Mouse (Mus musculus): Measurements from ENCODE around the gene Ccdc83. TPM values are rescaled to one million over a fixed set of nuclear protein-coding genes. Genes with fewer than 3 reads are reported as not detected.

The Ccdc83 gene
- polyA plus RNA-seq (2015; fragmentation: Nextera tagmentation; extraction: Ambion mirVana): not detected in 2 replicates

GRCm38 (mm10) chr7:90265289-90265970 is at the start of gene Ccdc83:
Gene Ccdc83, minus strand, starts transcription at chr7:90265777.
- Histone ChIP-seq H3K4me1 (replicated peaks) (peaks cover 5% of the 10 kb centered on the region), H3K4me2 (peak within 1 kb of the TSS; percentile 66), H3K27me3 (no peaks in the 10 kb centered on the region), H3K27ac (no peak within 1 kb of the TSS), H3K4me3 (peak within 1 kb of the TSS; percentile 39), H3K36me3 (no peaks in the 10 kb centered on the region), H3K9ac (0 out of 2 replicates have a peak within 1 kb of the TSS, but pooled peaks have one; percentile 12), H3K9me3 (replicated peaks) (no peaks in the 10 kb centered on the region)
- peak; percentile 73 for ATAC-seq (replicated peaks; ENCODE audit: insufficient number of reproducible peaks, insufficient read depth, low FRiP score, low read depth)
- 6% methylated on average over 28 of the region's 28 CpGs for WGBS

- no peak overlapping the region for H3K4me2 ChIP-seq
- 0 out of 2 replicates have a peak, but pooled peaks cover 4% of the 10 kb centered on the region for H3K4me1 ChIP-seq (replicated peaks)
- H3K9me3 ChIP-seq (replicated peaks): no peaks in the 10 kb centered on the region
- WGBS: 58% methylated on average over 3 of the region's 3 CpGs
- H3K4me3 ChIP-seq: no peak overlapping the region
- H3K27me3 ChIP-seq: no peaks in the 10 kb centered on the region
- H3K36me3 ChIP-seq: no peaks in the 10 kb centered on the region
- H3K9ac ChIP-seq: no peak overlapping the region
- no peak for ATAC-seq (replicated peaks; ENCODE audit: insufficient number of reproducible peaks, insufficient read depth, low FRiP score, low read depth)
- no peak overlapping the region for H3K27ac ChIP-seq
These were observed 47.8 kb upstream of the Ccdc83 start for GRCm38 (mm10) chr7:90313421-90313820.

GRCm38 (mm10) chr7:90312151-90312883 is 46.7 kb upstream of the Ccdc83 start:
- no peaks in the 10 kb centered on the region for H3K9me3 ChIP-seq (replicated peaks)
- no peaks in the 10 kb centered on the region for H3K27me3 ChIP-seq
- H3K4me3 ChIP-seq: no peak overlapping the region
- no peak overlapping the region for H3K27ac ChIP-seq
- no peak; the same call in 1 of the 2 replicates for ATAC-seq (replicated peaks; ENCODE audit: insufficient number of reproducible peaks, insufficient read depth, low FRiP score, low read depth)
- 0 out of 2 replicates have a peak, but pooled peaks cover 4% of the 10 kb centered on the region for H3K4me1 ChIP-seq (replicated peaks)
- H3K4me2 ChIP-seq: no peak overlapping the region
- no peak overlapping the region for H3K9ac ChIP-seq
- 52% methylated on average over 7 of the region's 7 CpGs for WGBS
- no peaks in the 10 kb centered on the region for H3K36me3 ChIP-seq

- peaks cover 7% of the 10 kb centered on the region for H3K4me1 ChIP-seq (replicated peaks)
- H3K27me3 ChIP-seq: no peaks in the 10 kb centered on the region
- H3K9me3 ChIP-seq (replicated peaks): no peaks in the 10 kb centered on the region
- H3K36me3 ChIP-seq: no peaks in the 10 kb centered on the region
- ATAC-seq (replicated peaks; ENCODE audit: insufficient number of reproducible peaks, insufficient read depth, low FRiP score, low read depth): no peak
- no peak overlapping the region for H3K9ac ChIP-seq
- H3K4me2 ChIP-seq: no peak overlapping the region
- H3K27ac ChIP-seq: no peak overlapping the region
- WGBS: 74% methylated on average over 6 of the region's 6 CpGs
- no peak overlapping the region for H3K4me3 ChIP-seq
These were observed 42.4 kb upstream of the Ccdc83 start for GRCm38 (mm10) chr7:90308003-90308402.

DNA sequence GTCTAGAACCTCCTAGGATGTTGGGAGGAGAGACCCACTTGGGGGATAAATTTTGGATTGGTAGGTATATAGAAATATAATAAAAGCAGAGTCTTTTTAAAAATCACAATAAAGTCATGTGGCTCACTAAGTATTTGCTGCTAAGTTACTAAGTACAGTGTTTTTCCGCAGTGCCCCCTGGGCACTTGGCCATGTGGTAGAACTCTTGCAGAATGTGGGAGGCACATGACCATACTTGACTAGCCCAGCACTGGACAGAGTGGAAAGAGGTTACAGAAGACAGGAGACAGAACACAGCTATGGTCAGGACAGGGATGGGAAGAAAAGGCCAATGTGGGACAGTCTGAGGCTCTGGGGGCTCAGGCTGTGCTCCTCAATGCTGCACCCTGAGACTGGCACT is 41.4 kb upstream of the Ccdc83 start:
- Histone ChIP-seq H3K9me3 (replicated peaks) (no peaks in the 10 kb centered on the region), H3K4me3 (no peak overlapping the region), H3K9ac (no peak overlapping the region), H3K27ac (no peak overlapping the region), H3K4me1 (replicated peaks) (peaks cover 8% of the 10 kb centered on the region), H3K4me2 (no peak overlapping the region), H3K36me3 (no peaks in the 10 kb centered on the region), H3K27me3 (no peaks in the 10 kb centered on the region)
- ATAC-seq (replicated peaks; ENCODE audit: insufficient number of reproducible peaks, insufficient read depth, low FRiP score, low read depth): no peak
- WGBS: 84% methylated on average over 1 of the region's 1 CpGs

DNA sequence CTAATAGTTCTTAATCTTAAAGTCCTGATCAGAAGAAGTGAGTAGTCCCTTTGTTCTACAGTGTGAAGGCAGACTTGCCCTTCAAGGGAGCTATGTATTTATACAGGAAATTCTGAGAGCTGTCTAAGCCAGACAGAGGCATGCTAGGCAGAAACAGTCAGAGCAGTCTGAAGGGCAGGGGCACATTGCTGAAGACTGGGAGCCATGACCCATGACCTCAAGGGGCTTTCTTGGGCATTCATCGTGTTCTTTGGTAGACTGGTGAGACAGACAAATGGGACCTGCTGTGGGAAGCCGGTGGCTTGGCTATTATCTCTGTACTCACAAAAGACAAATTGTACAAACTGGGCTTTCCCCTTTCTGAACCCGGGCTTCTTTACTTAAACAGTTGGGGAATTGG is 40.5 kb upstream of the Ccdc83 start:
- Histone ChIP-seq H3K4me3 (no peak overlapping the region), H3K9me3 (replicated peaks) (no peaks in the 10 kb centered on the region), H3K4me1 (replicated peaks) (peaks cover 8% of the 10 kb centered on the region), H3K4me2 (no peak overlapping the region), H3K36me3 (no peaks in the 10 kb centered on the region), H3K9ac (no peak overlapping the region), H3K27me3 (no peaks in the 10 kb centered on the region), H3K27ac (no peak overlapping the region)
- no peak for ATAC-seq (replicated peaks; ENCODE audit: insufficient number of reproducible peaks, insufficient read depth, low FRiP score, low read depth)
- WGBS: 54% methylated on average over 3 of the region's 3 CpGs

DNA sequence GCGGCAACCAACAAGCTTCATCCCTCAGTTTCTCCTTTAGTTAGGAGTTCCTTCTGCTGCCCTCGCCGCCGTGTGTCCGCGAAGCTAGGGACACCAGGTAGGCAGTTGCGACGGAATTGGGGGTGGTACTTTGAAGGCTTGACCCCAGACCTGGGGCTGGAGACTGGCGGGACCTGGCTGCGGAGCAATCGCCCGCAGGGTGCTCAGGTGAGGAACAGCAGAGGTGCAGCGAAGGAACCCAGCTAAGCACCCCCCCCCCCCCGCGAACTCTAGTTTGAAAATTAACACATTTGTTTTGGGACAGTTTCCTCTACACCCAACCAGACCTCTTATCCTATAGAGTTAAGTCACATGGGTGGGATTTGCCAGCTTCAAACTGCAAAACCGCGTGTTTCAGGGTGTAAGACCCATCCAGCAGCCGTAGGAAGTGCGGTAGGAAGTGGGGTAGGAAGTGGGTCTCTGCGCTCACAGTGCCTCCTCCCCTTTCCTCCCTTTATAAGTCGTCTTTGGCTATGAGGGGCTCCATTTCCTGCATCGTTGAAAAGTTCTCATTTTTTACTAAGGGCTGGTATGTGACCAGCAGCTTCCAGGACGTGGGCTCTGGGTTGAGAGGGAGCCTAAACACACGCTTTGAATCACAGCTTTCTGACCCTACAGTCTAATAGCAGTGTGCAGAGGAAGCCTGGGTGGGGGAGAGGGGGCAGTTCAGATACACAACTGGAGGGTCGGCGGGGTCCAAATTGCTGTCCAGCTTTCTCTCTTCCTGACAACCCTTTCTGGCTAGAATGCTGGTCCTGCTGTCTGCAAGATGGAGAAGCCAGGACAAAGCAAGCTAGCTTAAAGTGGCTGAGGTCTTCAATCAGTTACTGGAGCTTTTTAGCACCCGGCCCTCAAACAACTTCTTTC is 37.3 kb upstream of the Ccdc83 start:
- H3K36me3 ChIP-seq: no peaks in the 10 kb centered on the region
- ATAC-seq (replicated peaks; ENCODE audit: insufficient number of reproducible peaks, insufficient read depth, low FRiP score, low read depth): 0 out of 2 replicates have a peak, but pooled peaks have one; percentile 28
- H3K27ac ChIP-seq: no peak overlapping the region
- WGBS: 4% methylated on average over 26 of the region's 27 CpGs
- no peaks in the 10 kb centered on the region for H3K9me3 ChIP-seq (replicated peaks)
- no peaks in the 10 kb centered on the region for H3K27me3 ChIP-seq
- H3K4me3 ChIP-seq: peak overlapping the region; percentile 70
- H3K4me1 ChIP-seq (replicated peaks): peaks cover 8% of the 10 kb centered on the region
- peak overlapping the region; percentile 65 for H3K9ac ChIP-seq
- peak overlapping the region; percentile 98 for H3K4me2 ChIP-seq

- peak; percentile 81 for ATAC-seq (replicated peaks; ENCODE audit: insufficient number of reproducible peaks, insufficient read depth, low FRiP score, low read depth)
- peak within 1 kb of the TSS; percentile 65 for H3K9ac ChIP-seq
- no peaks in the 10 kb centered on the region for H3K36me3 ChIP-seq
- H3K27me3 ChIP-seq: no peaks in the 10 kb centered on the region
- no peak within 1 kb of the TSS; the same call in 1 of the 2 replicates for H3K27ac ChIP-seq
- peak within 1 kb of the TSS; percentile 98 for H3K4me2 ChIP-seq
- no peaks in the 10 kb centered on the region for H3K9me3 ChIP-seq (replicated peaks)
- H3K4me3 ChIP-seq: peak within 1 kb of the TSS; percentile 70
- peaks cover 8% of the 10 kb centered on the region for H3K4me1 ChIP-seq (replicated peaks)
- WGBS: under 1% methylated on average over 43 of the region's 43 CpGs
These were observed 36.5 kb upstream of the Ccdc83 start, which contains the start of gene Sytl2 for GRCm38 (mm10) chr7:90301942-90302646. Gene Sytl2, plus strand, starts transcription at chr7:90302252.

- Histone ChIP-seq H3K9me3 (replicated peaks) (no peaks in the 10 kb centered on the region), H3K27me3 (no peaks in the 10 kb centered on the region), H3K9ac (no peak overlapping the region), H3K36me3 (no peaks in the 10 kb centered on the region), H3K4me1 (replicated peaks) (no peaks in the 10 kb centered on the region), H3K4me2 (no peak overlapping the region), H3K4me3 (no peak overlapping the region), H3K27ac (no peak overlapping the region)
- WGBS: 76% methylated on average over 6 of the region's 6 CpGs
- no peak for ATAC-seq (replicated peaks; ENCODE audit: insufficient number of reproducible peaks, insufficient read depth, low FRiP score, low read depth)
These were observed 26.3 kb upstream of the Ccdc83 start for GRCm38 (mm10) chr7:90291885-90292284.

- H3K27me3 ChIP-seq: no peaks in the 10 kb centered on the region
- 55% methylated on average over 7 of the region's 7 CpGs for WGBS
- ATAC-seq (replicated peaks; ENCODE audit: insufficient number of reproducible peaks, insufficient read depth, low FRiP score, low read depth): no peak
- no peak overlapping the region for H3K4me2 ChIP-seq
- H3K27ac ChIP-seq: no peak overlapping the region
- no peaks in the 10 kb centered on the region for H3K9me3 ChIP-seq (replicated peaks)
- no peaks in the 10 kb centered on the region for H3K36me3 ChIP-seq
- no peak overlapping the region for H3K4me3 ChIP-seq
- H3K4me1 ChIP-seq (replicated peaks): 0 out of 2 replicates have a peak, but pooled peaks cover 4% of the 10 kb centered on the region
- no peak overlapping the region for H3K9ac ChIP-seq
These were observed 19.2 kb upstream of the Ccdc83 start for GRCm38 (mm10) chr7:90284793-90285192.

Data from heart, embryonic 15.5 days (tissue).